Mouse (Mus musculus) layer of hippocampus, adult 2 months (tissue): Measurements from ENCODE around the gene Ap2b1. TPM values are rescaled to one million over a fixed set of nuclear protein-coding genes. Genes with fewer than 3 reads are reported as not detected.

Experiments
- DNase-seq, 2 experiments: peaks; one replicate each; pipeline ENCODE4 v3.0.0; 2022; ENCODE audit warnings: low spot score in 2 of 2
- H3K27ac ChIP-seq: fragments of 200-600 bp; 2 replicates; pipeline ENCODE4 v1.8.1; 2022
- H3K4me3 ChIP-seq: fragments of 200-600 bp; 2 replicates; pipeline ENCODE4 v1.8.1; 2022; ENCODE audit warnings: mild to moderate bottlenecking
- CTCF ChIP-seq: fragments of 200-600 bp; conservative IDR thresholded peaks from 2 replicates; pipeline ENCODE4 v1.8.1; 2022; ENCODE audit warnings: antibody characterized with exemption, mild to moderate bottlenecking, moderate library complexity
- total RNA-seq, 2 experiments: library from RNA; stranded (reverse); gene quantifications; 2 replicates each; pipeline ENCODE4 v1.2.3; 2021

The Ap2b1 gene
- total RNA-seq, 2 experiments from 2014 or later, result 319 to 331 TPM

DNA sequence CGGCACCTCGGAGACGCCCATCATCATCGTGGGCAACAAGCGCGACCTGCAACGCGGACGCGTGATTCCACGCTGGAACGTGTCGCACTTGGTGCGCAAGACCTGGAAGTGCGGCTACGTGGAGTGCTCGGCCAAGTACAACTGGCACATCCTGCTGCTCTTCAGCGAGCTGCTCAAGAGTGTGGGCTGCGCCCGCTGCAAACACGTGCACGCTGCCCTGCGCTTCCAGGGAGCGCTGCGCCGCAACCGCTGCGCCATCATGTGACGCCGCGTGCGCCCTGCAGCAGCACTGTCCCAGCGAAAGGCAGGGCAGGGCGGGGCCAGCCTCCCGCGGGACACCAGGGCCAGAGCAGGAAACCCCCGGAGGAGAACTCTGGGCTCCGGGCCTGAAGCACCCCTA lies 119.7 kb downstream of the Ap2b1 start:
- DNase-seq, result peak in 1 of 2 experiments; percentile 44
- H3K27ac ChIP-seq, result peak overlapping the region; percentile 76
- peak; percentile 25 for TF ChIP-seq CTCF
- peak overlapping the region; percentile 2; the same call in 1 of the 2 replicates for H3K4me3 ChIP-seq

DNA sequence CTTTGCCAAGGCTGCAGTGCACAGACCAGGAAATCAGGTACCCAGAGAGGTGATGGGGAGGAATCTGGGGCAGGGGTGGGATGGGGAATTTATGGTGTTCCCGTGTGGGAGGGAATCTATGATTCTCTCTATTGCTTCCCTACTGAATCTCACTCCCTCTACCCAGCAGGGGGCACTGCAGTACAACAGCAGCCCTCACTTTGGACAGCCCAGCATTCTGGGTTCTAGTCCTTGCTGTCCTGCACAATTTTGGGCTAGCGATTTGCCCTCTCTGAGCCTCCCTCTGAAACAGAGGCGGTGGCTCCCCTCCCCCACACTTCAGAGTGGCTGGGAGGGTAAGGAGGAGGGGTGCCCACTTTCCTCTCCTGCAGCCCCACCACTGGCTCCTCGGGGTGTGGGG lies 121.5 kb downstream of the Ap2b1 start:
- H3K27ac ChIP-seq, result no peak overlapping the region
- no peak for DNase-seq
- peak; percentile 78 for TF ChIP-seq CTCF
- no peak overlapping the region for H3K4me3 ChIP-seq

DNA sequence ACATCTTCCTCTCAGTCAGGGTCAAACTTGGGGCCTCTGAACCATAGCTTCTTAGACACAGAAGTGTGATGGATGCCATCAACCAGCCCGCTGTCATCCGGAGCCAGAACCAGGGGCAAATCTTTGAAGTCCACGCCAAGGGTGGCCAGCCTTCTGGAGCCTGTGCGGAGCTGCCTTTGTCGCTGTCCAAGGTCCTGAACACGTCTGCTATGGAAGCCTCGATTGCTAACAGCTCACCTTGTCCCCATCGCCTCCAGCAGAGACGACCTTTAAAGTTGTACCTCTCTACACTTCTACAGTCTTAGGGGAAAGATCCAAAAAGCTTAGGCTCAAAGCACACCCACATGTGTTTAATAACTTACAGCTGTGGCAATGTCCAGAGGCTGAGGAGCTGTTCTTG lies 122.5 kb downstream of the Ap2b1 start:
- no peak for TF ChIP-seq CTCF
- no peak overlapping the region for H3K27ac ChIP-seq
- no peak for DNase-seq
- no peak overlapping the region for H3K4me3 ChIP-seq

DNA sequence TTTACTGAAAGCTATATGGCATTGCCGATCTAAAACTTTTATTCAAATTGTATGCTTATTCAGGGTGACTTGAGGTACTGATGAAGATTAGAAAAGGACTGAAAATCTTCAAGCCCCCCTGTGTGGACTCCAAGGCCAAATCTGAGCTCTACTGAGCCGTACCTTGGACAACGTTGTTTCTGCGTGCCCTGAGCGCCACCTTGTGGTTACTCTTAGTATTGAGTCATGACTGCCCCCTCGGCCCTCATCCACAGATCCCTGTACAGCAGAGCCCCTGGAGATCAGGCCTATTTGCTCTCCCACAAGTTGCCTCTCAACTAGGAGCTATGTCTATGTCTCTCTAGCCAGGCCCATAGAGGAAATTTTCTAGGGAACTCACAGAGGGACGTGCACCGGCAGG lies 125.9 kb downstream of the Ap2b1 start:
- H3K4me3 ChIP-seq, result no peak overlapping the region
- no peak overlapping the region for H3K27ac ChIP-seq
- DNase-seq, result peak; percentile 58 to 85
- TF ChIP-seq CTCF, result peak; percentile 98

DNA sequence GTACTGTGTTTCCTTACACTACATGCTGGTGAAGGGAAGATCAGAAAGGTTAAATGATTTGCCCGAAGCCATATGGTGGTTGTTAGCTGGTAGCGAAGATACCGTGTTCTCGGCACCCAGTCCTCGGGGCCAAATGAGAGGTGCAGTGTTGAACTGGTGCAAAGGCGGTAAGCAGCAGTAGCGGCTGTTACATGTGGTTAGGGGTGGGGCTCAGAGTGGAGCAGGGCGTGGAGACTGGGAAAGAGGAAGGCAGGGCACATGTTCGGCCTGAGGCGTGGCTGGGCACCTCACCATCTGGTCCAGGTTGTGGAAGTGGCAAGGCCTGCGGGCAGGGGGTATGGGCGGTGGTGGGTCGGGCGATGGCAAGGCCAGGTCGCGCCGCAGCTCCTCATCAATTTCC lies 128.1 kb downstream of the Ap2b1 start:
- TF ChIP-seq CTCF, result no peak
- DNase-seq, result no peak
- no peak overlapping the region for H3K27ac ChIP-seq
- H3K4me3 ChIP-seq, result peak overlapping the region; percentile 38

DNA sequence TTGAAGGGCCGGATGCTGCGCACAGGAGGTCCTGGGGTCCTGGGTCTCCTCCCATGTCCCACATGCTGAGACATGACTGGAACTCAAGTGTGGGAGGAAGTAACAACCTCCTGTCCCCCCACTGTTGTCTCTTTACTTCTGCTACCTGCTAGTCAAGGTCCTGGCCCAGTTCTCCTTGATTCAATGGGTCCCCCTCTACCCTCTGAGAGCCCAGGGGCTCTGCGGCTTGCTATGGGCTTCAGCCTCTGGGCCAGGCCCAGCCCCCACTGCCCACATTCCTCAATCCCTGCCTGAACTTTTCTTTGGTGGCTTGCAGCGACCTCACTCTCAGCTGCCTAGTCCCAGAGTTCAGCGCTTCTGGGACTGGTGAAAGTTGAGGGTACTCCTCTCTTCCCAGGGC lies 130.5 kb downstream of the Ap2b1 start, which contains the start of gene Gas2l2:
Gene Gas2l2 (minus strand): TSS at position 101 of the 400 bp plus-strand sequence.
- no peak for DNase-seq
- no peak within 1 kb of the TSS for H3K27ac ChIP-seq
- H3K4me3 ChIP-seq, result no peak within 1 kb of the TSS
- TF ChIP-seq CTCF, result no peak

DNA sequence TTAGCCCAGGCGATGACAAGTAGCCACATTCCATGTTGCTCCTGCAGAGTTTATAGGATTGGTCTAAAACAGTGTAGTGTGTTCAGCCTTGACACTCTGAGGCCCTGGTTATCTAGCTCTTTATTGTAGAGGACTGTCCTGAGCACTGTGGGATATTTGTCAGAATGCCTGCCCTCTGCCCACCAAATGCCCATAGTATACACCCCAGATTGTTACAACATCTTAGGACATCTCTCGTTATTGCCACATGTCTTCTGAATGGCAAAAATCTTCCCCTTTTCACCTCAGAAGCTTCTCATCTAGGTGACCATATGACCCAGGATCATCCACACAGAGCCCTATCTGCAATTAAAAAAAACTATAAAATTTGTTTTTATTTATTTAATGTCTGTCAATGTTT lies 133.7 kb downstream of the Ap2b1 start:
- DNase-seq, result no peak
- Histone ChIP-seq H3K4me3 (no peak overlapping the region), H3K27ac (no peak overlapping the region)
- TF ChIP-seq CTCF, result no peak

DNA sequence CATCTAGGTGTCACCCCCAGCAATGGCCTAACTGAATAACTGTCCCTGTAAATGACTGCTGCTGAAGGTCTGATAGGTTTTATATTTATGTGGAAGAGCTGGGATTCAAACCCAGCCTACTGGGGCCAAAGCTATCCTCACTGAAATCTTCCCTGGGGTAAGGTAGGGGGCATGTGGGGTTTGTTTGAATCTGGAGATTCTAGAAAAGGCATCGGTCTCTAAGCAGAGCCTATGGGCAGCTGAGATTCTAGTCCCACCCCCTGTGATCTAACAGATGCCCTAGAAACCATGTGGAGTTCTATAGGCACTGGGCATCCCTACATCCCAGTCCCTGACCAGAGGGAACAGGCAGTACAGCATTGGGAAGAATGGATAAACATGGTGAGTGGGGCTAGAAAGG lies 138.6 kb downstream of the Ap2b1 start, which contains the start of gene 1700020L24Rik:
Gene 1700020L24Rik (plus strand): TSS at position 301 of the 400 bp plus-strand sequence.
- no peak for DNase-seq
- no peak within 1 kb of the TSS for H3K27ac ChIP-seq
- no peak for TF ChIP-seq CTCF
- H3K4me3 ChIP-seq, result no peak within 1 kb of the TSS

DNA sequence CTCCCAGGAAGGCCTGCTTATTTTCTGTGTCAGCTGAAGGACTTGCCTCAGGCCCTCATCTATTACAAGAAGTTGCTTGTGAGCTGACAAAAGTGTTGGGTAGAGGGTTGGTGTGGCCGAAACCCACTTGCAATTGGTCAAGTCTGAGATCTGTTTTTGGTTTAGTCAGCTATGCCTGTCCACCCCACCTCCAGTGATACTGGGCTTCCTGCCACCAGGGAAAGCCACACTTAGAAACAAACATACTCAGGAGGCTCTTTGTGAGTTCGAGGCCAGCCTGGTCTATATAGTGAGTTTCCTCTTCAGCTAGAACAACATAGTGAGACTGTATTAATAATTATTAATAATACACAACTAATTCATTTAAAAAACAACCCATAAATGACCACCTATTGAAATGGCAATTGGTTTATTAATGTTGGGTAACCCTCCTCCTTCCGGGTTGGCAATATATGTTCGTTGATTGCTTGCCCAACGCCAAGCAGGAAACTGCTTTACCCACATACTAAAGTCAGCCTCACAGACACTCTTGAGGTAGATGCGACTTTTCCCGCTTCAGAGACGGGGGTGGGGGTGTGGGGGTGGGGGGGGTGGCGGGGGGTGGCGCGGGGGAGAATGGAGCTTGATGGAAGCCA lies 140.7 kb downstream of the Ap2b1 start:
- H3K27ac ChIP-seq, result no peak overlapping the region
- no peak for DNase-seq
- TF ChIP-seq CTCF, result no peak
- no peak overlapping the region for H3K4me3 ChIP-seq

DNA sequence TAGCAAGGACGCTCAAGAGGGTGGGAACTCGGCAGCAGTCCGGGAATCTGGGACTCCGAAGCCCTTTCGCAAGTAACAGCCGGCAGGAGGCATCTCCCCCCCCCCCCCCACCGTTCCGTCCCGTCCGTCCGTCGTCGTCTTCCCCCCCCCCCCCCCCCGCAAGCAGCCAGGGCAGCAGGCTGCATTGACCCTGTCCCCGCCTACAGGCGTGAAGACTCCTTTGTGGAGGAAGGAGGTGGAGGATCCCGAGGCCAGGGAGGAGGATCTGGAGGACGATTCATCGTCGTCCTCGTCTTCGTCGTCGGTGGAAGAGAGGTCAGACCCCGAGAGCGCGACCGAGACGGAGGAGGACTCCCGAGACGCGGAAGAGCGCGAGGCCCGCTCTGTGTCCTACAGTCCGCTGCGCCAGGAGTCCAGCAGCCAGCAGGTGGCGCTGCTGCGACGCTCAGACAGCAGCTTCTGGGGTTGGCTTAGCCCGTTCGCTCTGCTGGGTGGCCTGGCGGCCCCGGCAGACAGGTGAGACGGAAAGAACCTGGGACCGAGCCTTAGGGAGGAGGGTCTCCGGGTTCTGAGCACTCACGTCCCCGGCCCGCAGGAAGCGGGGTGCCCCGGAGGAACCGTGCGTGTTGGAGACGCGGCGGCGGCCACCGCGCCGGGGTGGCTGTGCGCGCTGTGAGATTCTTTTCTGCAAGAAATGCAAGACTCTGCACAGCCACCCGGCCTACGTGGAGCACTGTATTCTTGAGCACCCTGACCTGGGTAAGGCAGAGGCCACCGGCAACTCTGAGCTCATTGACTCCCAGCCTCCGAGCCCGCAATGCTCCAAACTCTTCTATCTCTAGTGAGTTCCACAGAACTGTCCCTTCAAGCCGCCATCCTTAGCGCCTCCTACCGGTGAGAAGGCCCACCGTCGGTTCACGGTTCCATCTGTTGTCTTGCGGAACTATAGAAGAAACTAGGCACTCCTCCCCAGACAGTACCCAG lies 141.5 kb downstream of the Ap2b1 start:
- H3K27ac ChIP-seq, result peak overlapping the region; percentile 76
- DNase-seq, result peak; percentile 71 to 82
- peak; percentile 77 for TF ChIP-seq CTCF
- peak overlapping the region; percentile 65 for H3K4me3 ChIP-seq

DNA sequence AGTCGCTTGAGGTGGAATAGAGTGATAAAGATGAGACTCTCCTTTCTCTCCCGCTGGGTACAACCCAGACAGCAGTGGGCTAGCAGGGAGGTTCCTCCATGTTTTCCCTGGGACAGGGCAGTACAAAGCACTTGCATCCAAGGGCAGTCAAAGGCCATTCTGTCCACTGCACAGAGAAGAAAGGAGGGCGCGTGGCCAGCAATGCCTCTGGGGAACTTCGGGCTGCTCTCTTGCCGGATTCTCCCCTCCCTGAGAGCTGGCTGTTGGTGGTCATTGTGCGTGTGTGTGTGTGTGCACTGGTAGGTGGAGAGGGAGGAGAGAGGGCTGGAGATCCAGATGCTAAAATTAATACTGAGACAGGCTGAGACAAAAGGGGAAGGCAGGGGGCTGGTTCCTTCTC lies 142.4 kb downstream of the Ap2b1 start:
- peak overlapping the region; percentile 76 for H3K27ac ChIP-seq
- no peak for TF ChIP-seq CTCF
- peak overlapping the region; percentile 65; the same call in 1 of the 2 replicates for H3K4me3 ChIP-seq
- DNase-seq, result no peak

DNA sequence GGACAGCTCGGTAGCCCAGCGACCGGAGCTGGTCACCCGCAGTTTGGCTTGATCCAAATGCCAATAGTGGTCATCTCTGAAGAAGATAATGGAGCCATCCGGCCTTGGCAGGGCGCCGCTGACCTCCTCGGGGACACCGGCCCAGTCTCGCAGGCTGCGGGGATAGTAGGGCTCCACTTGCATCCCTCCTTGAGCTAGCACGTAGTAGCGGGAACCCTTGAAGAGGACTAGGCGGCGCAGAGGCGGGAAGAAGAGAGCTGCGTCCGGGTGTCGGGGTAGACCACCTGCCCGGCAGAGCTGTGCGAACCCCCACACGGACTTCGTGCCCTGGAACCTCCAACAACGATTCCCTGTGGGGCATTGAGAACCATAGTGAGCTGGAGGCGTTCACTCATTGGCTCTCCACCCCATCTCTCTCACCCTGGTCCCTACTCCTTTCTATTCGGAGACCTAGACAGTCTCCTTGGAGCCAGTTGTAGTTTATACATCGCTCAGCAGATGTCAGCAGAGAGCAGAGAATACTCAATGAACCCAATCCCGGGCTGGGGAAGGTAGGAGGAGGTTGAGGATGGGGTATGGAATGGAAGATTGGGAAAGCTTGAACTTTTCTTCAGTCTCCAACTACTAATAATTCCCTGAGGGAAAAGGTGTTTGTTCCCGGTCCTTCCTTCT lies 143.9 kb downstream of the Ap2b1 start:
- Histone ChIP-seq H3K27ac (no peak overlapping the region), H3K4me3 (peak overlapping the region; percentile 22; the same call in 1 of the 2 replicates)
- TF ChIP-seq CTCF, result peak; percentile 97
- peak; percentile 75 to 82 for DNase-seq

DNA sequence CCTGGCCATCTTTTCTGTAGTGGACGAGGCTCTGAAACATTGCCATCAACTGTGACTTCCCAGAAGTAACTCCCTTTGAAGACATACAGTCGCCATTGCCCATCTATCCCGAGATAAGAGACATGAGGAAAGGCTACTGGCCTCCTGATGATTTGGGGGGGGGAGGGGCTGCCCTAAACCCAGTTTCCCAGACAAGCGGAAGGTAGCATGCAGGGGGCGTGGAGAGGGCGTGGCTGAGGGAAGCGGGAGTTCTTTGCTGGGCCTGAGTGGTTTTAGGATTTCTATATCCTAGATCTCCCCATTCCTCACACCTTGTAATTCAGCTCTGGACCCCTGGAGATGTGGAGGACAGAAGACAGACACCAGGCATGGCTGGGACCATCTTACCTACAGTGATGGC lies 145.0 kb downstream of the Ap2b1 start:
- Histone ChIP-seq H3K27ac (no peak overlapping the region), H3K4me3 (no peak overlapping the region)
- no peak for DNase-seq
- no peak for TF ChIP-seq CTCF
